Mouse (Mus musculus): ENCODE measurements around the gene Cyp2j12. TPM values are rescaled to one million over a fixed set of nuclear protein-coding genes. Genes with fewer than 3 reads are reported as not detected.

The Cyp2j12 gene
- total and polyA plus RNA-seq, 2 experiments, result not detected

DNA sequence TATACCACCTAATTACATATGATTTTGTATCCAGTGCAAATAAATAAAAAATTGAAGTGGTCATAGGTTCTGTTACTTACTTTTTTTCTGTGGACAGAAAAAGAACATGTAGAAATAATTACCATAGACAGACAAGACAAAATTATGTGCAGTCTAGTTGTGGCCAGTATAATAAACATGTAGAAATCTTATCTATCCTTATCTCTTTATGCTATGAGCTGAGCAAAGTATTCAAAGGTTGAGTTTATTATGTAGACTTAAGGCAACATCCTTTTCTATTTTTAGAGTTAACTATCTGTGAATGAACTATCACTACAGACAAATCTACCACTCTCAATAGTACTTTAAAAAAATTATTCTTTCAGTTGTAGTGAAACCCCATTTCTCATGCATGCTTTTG is 62.6 kb downstream of the Cyp2j12 start:
- no peak overlapping the region for H3K4me3 ChIP-seq (ENCODE audit: insufficient read depth, low read depth, low read length)
- TF ChIP-seq POLR2A (IDR thresholded peaks at IDR 0.05; ENCODE audit: extremely low read depth, insufficient read depth, low read length) (no peak), CTCF (IDR thresholded peaks at IDR 0.05; ENCODE audit: low read depth, low read length) (no peak)
- H3K27me3 ChIP-seq (ENCODE audit: control insufficient read depth, insufficient read depth, low read length), result peaks cover 4% of the 10 kb centered on the region; the same call in 1 of the 2 replicates
- H3K4me1 ChIP-seq (ENCODE audit: control insufficient read depth, insufficient read depth, low read length), result no peaks in the 10 kb centered on the region
- H3K79me2 ChIP-seq (ENCODE audit: control insufficient read depth, insufficient read depth, low read length), result no peaks in the 10 kb centered on the region
- no peak for DNase-seq (ENCODE audit: extremely low read depth, low read depth, low spot score)
- no peak overlapping the region for H3K9ac ChIP-seq (ENCODE audit: low read depth, low read length)
- H3K27ac ChIP-seq (replicated peaks; ENCODE audit: insufficient read depth, low read depth, low read length), result no peak overlapping the region
- no peaks in the 10 kb centered on the region for H3K36me3 ChIP-seq (ENCODE audit: control insufficient read depth, insufficient read depth, low read length)

- Histone ChIP-seq H3K79me2 (ENCODE audit: control insufficient read depth, insufficient read depth, low read length) (no peaks in the 10 kb centered on the region), H3K4me1 (ENCODE audit: control insufficient read depth, insufficient read depth, low read length) (no peaks in the 10 kb centered on the region), H3K36me3 (ENCODE audit: control insufficient read depth, insufficient read depth, low read length) (no peaks in the 10 kb centered on the region), H3K4me3 (ENCODE audit: insufficient read depth, low read depth, low read length) (no peak within 1 kb of the TSS), H3K27ac (replicated peaks; ENCODE audit: insufficient read depth, low read depth, low read length) (no peak within 1 kb of the TSS), H3K9ac (ENCODE audit: low read depth, low read length) (no peak within 1 kb of the TSS), H3K27me3 (ENCODE audit: control insufficient read depth, insufficient read depth, low read length) (peaks cover 4% of the 10 kb centered on the region; the same call in 1 of the 2 replicates)
- no peak for TF ChIP-seq CTCF (IDR thresholded peaks at IDR 0.05; ENCODE audit: low read depth, low read length)
- TF ChIP-seq POLR2A (IDR thresholded peaks at IDR 0.05; ENCODE audit: extremely low read depth, insufficient read depth, low read length), result no peak
- 9% methylated on average over 20 of the region's 20 CpGs for WGBS
- no peak for DNase-seq (ENCODE audit: extremely low read depth, low read depth, low spot score)
Observed at GRCm38 (mm10) chr4:96077261-96078125, 63.5 kb downstream of the Cyp2j12 start, which contains the start of gene Cyp2j13. Gene Cyp2j13, minus strand, starts transcription at chr4:96077546.

DNA sequence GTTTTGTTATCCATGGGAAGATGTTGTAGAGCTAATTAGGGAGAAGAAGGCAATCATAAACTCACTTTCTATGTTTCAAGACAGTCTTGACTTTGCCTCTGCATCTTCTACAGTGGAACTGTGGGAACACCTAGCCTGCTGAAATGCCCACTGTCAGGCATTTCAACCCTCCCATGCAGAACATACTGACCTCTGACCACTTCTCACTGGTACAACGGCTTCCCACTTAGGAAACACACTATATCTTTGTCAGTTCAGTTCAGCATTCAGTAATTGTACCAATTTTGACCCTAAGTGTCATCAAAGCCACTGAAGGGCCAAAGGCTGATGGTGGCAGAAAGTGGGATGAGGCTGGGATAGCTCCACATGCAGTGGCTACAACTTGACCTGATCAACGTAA is 78.9 kb downstream of the Cyp2j12 start:
- H3K4me1 ChIP-seq (ENCODE audit: control insufficient read depth, insufficient read depth, low read length), result no peaks in the 10 kb centered on the region
- H3K27me3 ChIP-seq (ENCODE audit: control insufficient read depth, insufficient read depth, low read length), result no peaks in the 10 kb centered on the region
- H3K36me3 ChIP-seq (ENCODE audit: control insufficient read depth, insufficient read depth, low read length), result no peaks in the 10 kb centered on the region
- no peak for TF ChIP-seq POLR2A (IDR thresholded peaks at IDR 0.05; ENCODE audit: extremely low read depth, insufficient read depth, low read length)
- TF ChIP-seq CTCF (IDR thresholded peaks at IDR 0.05; ENCODE audit: low read depth, low read length), result no peak
- no peak overlapping the region for H3K4me3 ChIP-seq (ENCODE audit: insufficient read depth, low read depth, low read length)
- DNase-seq (ENCODE audit: extremely low read depth, low read depth, low spot score), result no peak
- no peaks in the 10 kb centered on the region for H3K79me2 ChIP-seq (ENCODE audit: control insufficient read depth, insufficient read depth, low read length)
- 78% methylated on average over 2 of the region's 2 CpGs for WGBS
- no peak overlapping the region for H3K9ac ChIP-seq (ENCODE audit: low read depth, low read length)
- H3K27ac ChIP-seq (replicated peaks; ENCODE audit: insufficient read depth, low read depth, low read length), result no peak overlapping the region

DNA sequence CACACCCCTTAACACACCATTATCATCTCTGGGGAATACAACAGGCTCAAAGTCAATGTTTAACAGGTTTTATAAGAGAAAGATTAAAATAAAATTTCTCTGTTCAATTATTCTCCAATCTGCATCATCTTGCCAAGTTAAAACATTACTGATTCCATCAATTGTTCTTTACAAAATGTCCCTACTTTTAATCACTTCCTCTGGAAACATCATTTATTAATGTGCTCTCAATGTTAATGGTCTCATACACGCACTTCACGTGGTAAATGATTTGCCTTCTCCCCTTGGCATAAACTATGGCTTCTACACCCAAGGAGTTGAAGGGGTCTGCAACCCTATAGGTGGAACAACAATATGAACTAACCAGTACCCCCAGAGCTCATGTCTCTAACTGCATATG is 80.8 kb downstream of the Cyp2j12 start:
- H3K36me3 ChIP-seq (ENCODE audit: control insufficient read depth, insufficient read depth, low read length), result no peaks in the 10 kb centered on the region
- H3K9ac ChIP-seq (ENCODE audit: low read depth, low read length), result no peak overlapping the region
- H3K27ac ChIP-seq (replicated peaks; ENCODE audit: insufficient read depth, low read depth, low read length), result no peak overlapping the region
- no peaks in the 10 kb centered on the region for H3K27me3 ChIP-seq (ENCODE audit: control insufficient read depth, insufficient read depth, low read length)
- DNase-seq (ENCODE audit: extremely low read depth, low read depth, low spot score), result no peak
- no peaks in the 10 kb centered on the region for H3K79me2 ChIP-seq (ENCODE audit: control insufficient read depth, insufficient read depth, low read length)
- 82% methylated on average over 2 of the region's 2 CpGs for WGBS
- H3K4me1 ChIP-seq (ENCODE audit: control insufficient read depth, insufficient read depth, low read length), result no peaks in the 10 kb centered on the region
- H3K4me3 ChIP-seq (ENCODE audit: insufficient read depth, low read depth, low read length), result no peak overlapping the region
- TF ChIP-seq CTCF (IDR thresholded peaks at IDR 0.05; ENCODE audit: low read depth, low read length) (no peak), POLR2A (IDR thresholded peaks at IDR 0.05; ENCODE audit: extremely low read depth, insufficient read depth, low read length) (no peak)

Other genes with a start within 250 kb of the Cyp2j12 start
- 50.3 and 62.4 TPM in 2 replicates for gene Hook1, start 173.9 kb downstream of the Cyp2j12 start, total RNA-seq (2014; rRNA removed)
- 6.6 and 6.7 TPM in 2 replicates for gene Hook1, start 173.9 kb downstream of the Cyp2j12 start, polyA plus RNA-seq (2012; rRNA removed)
- not detected in 2 replicates for gene Cyp2j13, start 63.6 kb downstream of the Cyp2j12 start, total RNA-seq (2014; rRNA removed)
- not detected in 2 replicates for gene Cyp2j13, start 63.6 kb downstream of the Cyp2j12 start, polyA plus RNA-seq (2012; rRNA removed)
- gene Cyp2j7, start 95.5 kb upstream of the Cyp2j12 start, total RNA-seq (2014; rRNA removed), result not detected in 2 replicates
- gene Cyp2j7, start 95.5 kb upstream of the Cyp2j12 start, polyA plus RNA-seq (2012; rRNA removed), result not detected in 2 replicates
- not detected in 2 replicates for gene Cyp2j11, start 207.5 kb upstream of the Cyp2j12 start, total RNA-seq (2014; rRNA removed)
- gene Cyp2j11, start 207.5 kb upstream of the Cyp2j12 start, polyA plus RNA-seq (2012; rRNA removed), result not detected in 2 replicates